Mouse (Mus musculus): ENCODE measurements around the gene Klhdc8a. TPM values are rescaled to one million over a fixed set of nuclear protein-coding genes. Genes with fewer than 3 reads are reported as not detected.

The Klhdc8a gene
- polyA plus RNA-seq, 1 experiment from 2014 or later, result 0.30 TPM

GRCm38 (mm10) chr1:132356841-132357240, 58.4 kb downstream of the Klhdc8a start:
- no peak for DNase-seq (ENCODE audit: extremely low spot score, low spot score)
- 50% methylated on average over 1 of the region's 1 CpGs for WGBS
- Histone ChIP-seq H3K4me1 (peaks cover 35% of the 10 kb centered on the region), H3K4me3 (no peak overlapping the region), H3K36me3 (replicated peaks) (peaks cover 60% of the 10 kb centered on the region), H3K27ac (no peak overlapping the region), H3K9me3 (no peaks in the 10 kb centered on the region), H3K27me3 (ENCODE audit: poor library complexity, severe bottlenecking) (no peaks in the 10 kb centered on the region)

Other genes with a start within 250 kb of the Klhdc8a start
- gene Mfsd4a, start 230.6 kb upstream of the Klhdc8a start, polyA plus RNA-seq (2016; fragmentation: Nextera tagmentation; extraction: Ambion mirVana), result 11.1 and 13.0 TPM in 2 replicates
- gene Cdk18, start 158.9 kb upstream of the Klhdc8a start, polyA plus RNA-seq (2016; fragmentation: Nextera tagmentation; extraction: Ambion mirVana), result 1.4 and 1.5 TPM in 2 replicates
- 4.1 and 4.2 TPM in 2 replicates for gene Lemd1, start 107.2 kb upstream of the Klhdc8a start, polyA plus RNA-seq (2016; fragmentation: Nextera tagmentation; extraction: Ambion mirVana)
- gene AC124108.1, start 107.2 kb upstream of the Klhdc8a start, polyA plus RNA-seq (2016; fragmentation: Nextera tagmentation; extraction: Ambion mirVana), result 1.8 and 3.3 TPM in 2 replicates
- gene Gm10188, start 68.9 kb upstream of the Klhdc8a start, polyA plus RNA-seq (2016; fragmentation: Nextera tagmentation; extraction: Ambion mirVana), result not detected in 2 replicates
- gene Nuak2, start 17.5 kb downstream of the Klhdc8a start, polyA plus RNA-seq (2016; fragmentation: Nextera tagmentation; extraction: Ambion mirVana), result 49.9 TPM in 2 replicates
- 7.9 and 8.8 TPM in 2 replicates for gene Tmcc2, start 92.7 kb downstream of the Klhdc8a start, polyA plus RNA-seq (2016; fragmentation: Nextera tagmentation; extraction: Ambion mirVana)
- 14.4 and 14.9 TPM in 2 replicates for gene Dstyk, start 118.9 kb downstream of the Klhdc8a start, polyA plus RNA-seq (2016; fragmentation: Nextera tagmentation; extraction: Ambion mirVana)
- gene Rbbp5, start 178.7 kb downstream of the Klhdc8a start, polyA plus RNA-seq (2016; fragmentation: Nextera tagmentation; extraction: Ambion mirVana), result 61.9 and 64.1 TPM in 2 replicates
- 1.4 and 1.5 TPM in 2 replicates for gene Tmem81, start 207.6 kb downstream of the Klhdc8a start, polyA plus RNA-seq (2016; fragmentation: Nextera tagmentation; extraction: Ambion mirVana)
- 2.8 and 5.5 TPM in 2 replicates for gene Cntn2, start 244.6 kb downstream of the Klhdc8a start, polyA plus RNA-seq (2016; fragmentation: Nextera tagmentation; extraction: Ambion mirVana)